Mouse (Mus musculus) stomach, postnatal 0 days (tissue): ENCODE data around the gene Pwwp2b.

Experiments used
- CTCF ChIP-seq: IDR thresholded peaks from 2 replicates; pipeline ENCODE4 v1.5.1; 2016; ENCODE audit warnings: antibody characterized with exemption, low read depth, mild to moderate bottlenecking, moderate library complexity
- EP300 ChIP-seq: optimal IDR thresholded peaks from 2 replicates; pipeline ENCODE3; 2016; ENCODE audit warnings: antibody characterized with exemption

DNA sequence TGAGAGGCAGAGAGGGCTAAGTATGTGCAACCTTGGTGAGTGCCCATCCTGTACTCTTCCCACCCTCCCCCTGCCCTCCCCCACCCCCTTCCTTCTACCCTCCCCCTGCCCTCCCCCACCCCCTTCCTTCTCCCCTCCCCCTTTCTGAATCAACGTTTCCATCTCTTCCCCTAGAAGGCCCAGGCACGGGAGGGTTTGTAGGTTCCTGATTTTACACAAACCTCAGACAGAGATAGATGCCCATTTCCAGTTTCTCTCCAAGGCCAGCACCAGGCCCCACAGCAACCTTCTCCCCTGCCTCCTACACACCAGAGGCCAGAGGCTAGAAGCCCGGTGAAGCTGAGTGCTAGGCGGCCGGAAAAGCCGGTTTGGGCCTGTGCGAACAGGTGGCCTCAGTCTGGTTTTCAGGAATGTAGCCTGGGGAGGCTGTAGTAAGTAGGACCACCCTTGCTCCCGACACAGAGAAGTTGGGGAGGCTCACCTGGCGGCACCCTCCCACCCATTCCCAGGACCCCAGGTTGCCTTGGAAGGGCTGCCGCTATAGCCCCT is 48.3 kb downstream of the Pwwp2b start:
- no peak for TF ChIP-seq CTCF
- TF ChIP-seq EP300: no peak
